Mouse (Mus musculus) heart, adult 2 months (tissue): ENCODE measurements around the gene Frem1. TPM values are rescaled to one million over a fixed set of nuclear protein-coding genes. Genes with fewer than 3 reads are reported as not detected.

Source experiments
- DNase-seq, 2 experiments: peaks; one replicate each; pipeline ENCODE4 v3.0.0; 2021
- H3K27ac ChIP-seq: fragments of 200-600 bp; 2 replicates; pipeline ENCODE4 v1.8.1; 2022
- H3K27me3 ChIP-seq: fragments of 200-500 bp; 2 replicates; pipeline ENCODE4 v1.6.1; 2012; ENCODE audit warnings: mild to moderate bottlenecking, low read length, inconsistent platforms, mixed read lengths; ENCODE audit not compliant: control insufficient read depth, insufficient read depth
- H3K36me3 ChIP-seq: fragments of 200-500 bp; 2 replicates; pipeline ENCODE4 v1.6.1; 2012; ENCODE audit warnings: low read length, inconsistent platforms; ENCODE audit not compliant: control insufficient read depth, insufficient read depth
- H3K4me1 ChIP-seq: fragments of 200-500 bp; 2 replicates; pipeline ENCODE4 v1.6.1; 2011; ENCODE audit warnings: low read length; ENCODE audit not compliant: control insufficient read depth, insufficient read depth
- H3K4me3 ChIP-seq: fragments of 200-600 bp; 2 replicates; pipeline ENCODE4 v1.8.1; 2022
- H3K79me2 ChIP-seq: fragments of 200-500 bp; replicated peaks from 2 replicates; pipeline ENCODE4 v1.6.1; 2012; ENCODE audit warnings: mild to moderate bottlenecking, inconsistent platforms, low read length, moderate library complexity, mixed read lengths; ENCODE audit not compliant: control insufficient read depth, insufficient read depth
- H3K9ac ChIP-seq: fragments of 200-500 bp; 2 replicates; pipeline ENCODE4 v1.6.1; 2012; ENCODE audit warnings: low read depth, mild to moderate bottlenecking, control low read depth, inconsistent platforms, low read length, mixed read lengths
- CTCF ChIP-seq: fragments of 200-600 bp; IDR thresholded peaks from 2 replicates; pipeline ENCODE4 v1.8.1; 2022; ENCODE audit warnings: antibody characterized with exemption, mild to moderate bottlenecking, moderate library complexity
- EP300 ChIP-seq: fragments of 200-500 bp; IDR thresholded peaks from 2 replicates; pipeline ENCODE4 v1.6.1; 2011; ENCODE audit warnings: low read depth, low read length, control low read depth; ENCODE audit not compliant: insufficient read depth
- POLR2A ChIP-seq: fragments of 200-500 bp; IDR thresholded peaks from 2 replicates; pipeline ENCODE4 v1.6.1; 2011; ENCODE audit warnings: mild to moderate bottlenecking, low read depth, low read length, control low read depth; ENCODE audit not compliant: insufficient read depth
- WGBS: fragments of 180-500 bp; shearing (Covaris S2); methylation state at CpG from one replicate; pipeline ENCODE4 v1.1.7; 2018; 5-methylcytosine and 5-hydroxymethylcytosine counted together
- intact Hi-C: fragments of 180-260 bp; cut with DNase I; formaldehyde crosslinking; loops from one replicate; pipeline ENCODE4 v1.15.1; 2025
- polyA plus RNA-seq: library from polyadenylated mRNA; depleted of rRNA; stranded (reverse); fragments of >200 nt; gene quantifications from 2 replicates; pipeline ENCODE4 v1.2.3, GENCODE M21; 2012
- total RNA-seq, 2 experiments: library from RNA; stranded (reverse); gene quantifications; 2 replicates each; pipeline ENCODE4 v1.2.3; 2021

Gene Frem1
- total and polyA plus RNA-seq, 3 experiments: 0.21 to 0.52 (median 0.21) TPM

DNA sequence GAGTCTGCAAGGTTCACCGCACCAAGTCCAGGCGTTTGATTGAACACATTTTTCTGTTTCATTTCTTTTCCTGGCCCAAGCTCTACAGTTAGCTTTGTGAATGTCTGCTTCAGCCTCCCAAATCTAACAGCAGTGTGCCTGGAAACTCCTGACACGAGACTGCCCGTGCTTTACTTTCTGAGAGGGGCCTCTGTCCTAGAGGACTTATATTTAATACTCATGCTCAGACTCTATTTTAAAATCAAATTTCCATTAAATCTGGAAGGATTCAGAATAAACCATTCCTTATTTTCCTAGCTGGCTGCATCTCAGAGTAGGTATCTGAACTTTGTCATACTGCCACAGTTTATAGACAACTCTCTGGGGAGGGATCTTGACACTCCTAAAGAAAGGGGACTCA, 161.6 kb downstream of the Frem1 start:
- Histone ChIP-seq H3K27me3 (no peaks in the 10 kb centered on the region), H3K9ac (no peak overlapping the region), H3K4me3 (no peak overlapping the region), H3K36me3 (no peaks in the 10 kb centered on the region), H3K79me2 (no peaks in the 10 kb centered on the region), H3K27ac (no peak overlapping the region), H3K4me1 (no peaks in the 10 kb centered on the region)
- intact Hi-C loops: no loop called here
- no peak for DNase-seq
- TF ChIP-seq CTCF (no peak), POLR2A (no peak), EP300 (no peak)
- 64% methylated on average over 4 of the region's 4 CpGs for WGBS

DNA sequence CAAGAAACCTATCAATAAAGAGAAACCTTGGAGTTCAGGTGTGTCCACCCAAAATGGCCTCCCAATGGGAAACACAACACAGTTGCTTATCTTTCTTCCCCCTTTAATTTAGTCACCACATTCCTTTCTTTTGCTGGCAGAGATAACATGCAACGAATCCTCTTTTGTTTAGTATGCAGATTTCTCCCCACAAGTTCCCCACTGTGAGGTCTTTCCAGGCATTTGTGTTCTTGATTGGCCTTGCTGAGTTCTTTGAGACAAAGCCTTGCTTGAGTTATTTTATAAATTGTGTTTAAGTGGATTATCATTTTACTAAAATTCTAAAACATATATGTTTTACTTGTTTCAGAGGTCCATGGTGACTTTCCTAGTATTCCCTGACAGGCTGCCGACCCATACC, 166.0 kb downstream of the Frem1 start:
- Histone ChIP-seq H3K4me1 (no peaks in the 10 kb centered on the region), H3K27me3 (no peaks in the 10 kb centered on the region), H3K9ac (no peak overlapping the region), H3K4me3 (no peak overlapping the region), H3K27ac (no peak overlapping the region), H3K79me2 (no peaks in the 10 kb centered on the region), H3K36me3 (no peaks in the 10 kb centered on the region)
- 57% methylated on average over 2 of the region's 2 CpGs for WGBS
- intact Hi-C loops: no loop called here
- DNase-seq: no peak
- TF ChIP-seq EP300 (no peak), POLR2A (no peak), CTCF (no peak)

DNA sequence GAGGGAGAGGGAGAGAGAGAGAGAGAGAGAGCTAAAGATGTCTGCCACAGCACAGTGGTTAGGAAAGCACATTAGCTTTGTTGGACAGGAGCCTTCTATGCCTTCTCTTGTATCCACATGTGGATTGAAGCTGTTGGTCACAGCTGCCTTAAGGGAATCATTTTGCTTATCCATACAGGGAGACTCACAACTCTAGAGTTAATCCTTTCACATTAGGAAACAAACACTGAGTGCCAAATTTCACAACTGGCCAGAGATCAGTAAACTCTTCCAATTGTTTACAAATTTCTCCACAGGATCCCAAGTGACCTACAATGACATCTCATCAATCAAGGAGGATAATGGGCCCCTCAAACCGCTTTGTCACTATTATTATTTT, 166.6 kb downstream of the Frem1 start:
- TF ChIP-seq POLR2A (no peak), CTCF (no peak), EP300 (no peak)
- H3K4me1 ChIP-seq: no peaks in the 10 kb centered on the region
- no peaks in the 10 kb centered on the region for H3K36me3 ChIP-seq
- H3K4me3 ChIP-seq: no peak overlapping the region
- intact Hi-C loops: no loop called here
- no peak overlapping the region for H3K27ac ChIP-seq
- WGBS: 60% methylated on average over 1 of the region's 1 CpGs
- no peak overlapping the region for H3K9ac ChIP-seq
- DNase-seq: no peak
- H3K79me2 ChIP-seq: no peaks in the 10 kb centered on the region
- no peaks in the 10 kb centered on the region for H3K27me3 ChIP-seq

DNA sequence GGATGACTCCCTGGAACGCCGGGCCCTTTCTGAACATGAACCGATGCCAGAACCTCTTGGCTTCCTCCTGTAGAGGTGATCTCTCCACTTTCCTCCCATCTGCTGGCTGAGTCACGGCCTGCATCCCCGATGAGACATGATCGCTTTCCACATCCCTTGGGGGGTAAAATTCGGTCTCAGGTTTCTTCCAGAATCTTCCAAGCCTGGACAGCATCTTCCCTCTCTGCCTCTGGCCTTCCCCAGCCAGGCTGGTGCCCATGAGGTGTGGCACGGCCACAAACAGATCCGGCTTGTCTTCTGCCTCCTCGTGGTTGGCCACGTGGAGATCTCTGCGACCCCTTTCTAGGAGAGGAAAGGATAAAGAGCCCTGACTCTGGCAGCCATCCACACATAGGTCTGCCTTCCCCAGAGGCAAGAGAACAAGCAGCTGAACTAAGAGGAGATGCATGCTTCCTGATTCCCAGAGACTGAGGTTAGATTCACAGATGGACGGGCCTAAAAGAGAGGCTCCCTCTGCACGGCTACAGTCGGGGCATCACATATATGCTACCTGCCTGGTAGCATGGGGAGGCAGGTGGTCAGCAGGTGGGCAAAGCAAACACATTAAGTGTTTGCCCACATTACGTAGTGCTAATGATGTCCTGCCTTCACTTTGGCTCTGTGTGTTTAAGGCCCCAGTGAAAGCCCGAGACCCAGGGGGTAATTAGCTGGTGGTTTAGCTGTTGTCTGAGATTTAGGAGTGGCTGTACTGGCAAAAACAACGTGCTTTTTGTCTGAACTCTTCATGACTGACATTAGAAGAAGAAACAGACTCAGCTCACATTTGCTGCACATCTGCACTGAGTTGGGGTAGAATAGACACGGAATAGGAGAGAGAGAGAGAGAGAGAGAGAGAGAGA, 167.3 kb downstream of the Frem1 start, which contains the start of gene Cer1:
TSS of gene Cer1 (minus strand) at position 513 of the 899 bp plus-strand sequence.
- TF ChIP-seq POLR2A (no peak), EP300 (no peak), CTCF (no peak)
- no peaks in the 10 kb centered on the region for H3K36me3 ChIP-seq
- DNase-seq: peak in 1 of 2 experiments; percentile 5
- no peaks in the 10 kb centered on the region for H3K4me1 ChIP-seq
- WGBS: 64% methylated on average over 19 of the region's 19 CpGs
- no peaks in the 10 kb centered on the region for H3K27me3 ChIP-seq
- no peak within 1 kb of the TSS for H3K9ac ChIP-seq
- H3K27ac ChIP-seq: no peak within 1 kb of the TSS
- no peak within 1 kb of the TSS for H3K4me3 ChIP-seq
- no peaks in the 10 kb centered on the region for H3K79me2 ChIP-seq
- intact Hi-C loops: no loop called here

DNA sequence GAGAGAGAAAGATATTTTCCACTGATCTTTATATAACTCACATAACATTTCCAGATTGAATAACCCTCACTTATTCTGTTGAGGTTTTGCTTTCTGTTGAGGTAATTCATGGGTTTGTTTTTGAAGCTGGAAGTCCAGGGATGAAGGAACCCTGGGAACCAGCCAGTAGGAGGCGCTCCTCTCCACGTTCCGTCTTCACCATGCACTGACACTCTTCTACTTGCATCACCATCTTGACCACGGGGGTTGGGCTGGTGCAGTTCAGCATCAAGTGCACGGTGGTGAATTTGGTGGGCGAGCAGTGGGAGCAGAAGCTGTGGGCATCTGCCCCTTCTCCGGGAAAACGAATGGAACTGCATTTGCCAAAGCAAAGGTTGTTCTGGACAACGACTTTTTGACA, 169.6 kb downstream of the Frem1 start:
- Histone ChIP-seq H3K9ac (no peak overlapping the region), H3K4me1 (no peaks in the 10 kb centered on the region), H3K36me3 (no peaks in the 10 kb centered on the region), H3K27me3 (no peaks in the 10 kb centered on the region), H3K79me2 (no peaks in the 10 kb centered on the region), H3K4me3 (no peak overlapping the region), H3K27ac (no peak overlapping the region)
- intact Hi-C loops: no loop called here
- DNase-seq: no peak
- TF ChIP-seq POLR2A (no peak), EP300 (no peak), CTCF (peak; percentile 28)
- 85% methylated on average over 9 of the region's 9 CpGs for WGBS

DNA sequence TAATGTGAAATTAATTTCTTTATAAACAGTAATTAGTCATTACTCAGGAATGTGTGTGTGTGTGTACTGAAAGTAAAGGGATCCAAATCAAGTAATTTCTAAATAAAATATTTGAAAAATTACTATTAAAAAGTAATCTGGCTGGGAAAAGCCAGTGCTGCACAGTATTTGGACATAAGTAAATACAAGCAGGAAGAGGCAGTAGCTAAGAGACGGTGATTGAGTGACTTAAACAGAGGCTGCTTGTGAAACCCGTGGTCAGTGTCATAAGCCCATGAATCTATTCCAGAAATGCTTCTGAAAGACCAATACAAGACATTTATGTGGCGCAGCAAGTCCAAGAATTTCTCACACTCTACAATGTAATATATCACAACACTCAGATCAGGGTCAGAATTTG, 170.8 kb downstream of the Frem1 start:
- WGBS: 73% methylated on average over 3 of the region's 3 CpGs
- DNase-seq: no peak
- Histone ChIP-seq H3K9ac (no peak overlapping the region), H3K4me3 (no peak overlapping the region), H3K27me3 (no peaks in the 10 kb centered on the region), H3K27ac (no peak overlapping the region), H3K4me1 (no peaks in the 10 kb centered on the region), H3K36me3 (no peaks in the 10 kb centered on the region), H3K79me2 (no peaks in the 10 kb centered on the region)
- no peak for TF ChIP-seq CTCF
- no peak for TF ChIP-seq EP300
- TF ChIP-seq POLR2A: no peak
- intact Hi-C loops: no loop called here
